Mouse (Mus musculus): ENCODE measurements at regions not wholly inside any gene's neighbourhood (a gene's known extent, or its start where the extent isn't known, plus 50 kb on each side); places are given as distances from the start of the nearest gene placed in this dataset.
"Not testable (repeated sequence)": the region's sequence is repeated elsewhere in the genome, so short reads cannot be mapped to it uniquely, and the experiment has no call there.

- DNase-seq = peak; percentile 78
Measured at GRCm38 (mm10) chr11:16559001-16559699, 50.9 kb upstream of the Sec61g start.

- no peak for DNase-seq
Measured at GRCm38 (mm10) chr11:16561727-16562126, 53.4 kb upstream of the Sec61g start.

- no peak for DNase-seq
Measured at GRCm38 (mm10) chr11:16589085-16589680, 80.9 kb upstream of the Sec61g start.

GRCm38 (mm10) chr11:16590541-16590940 is 82.3 kb upstream of the Sec61g start:
- DNase-seq = no peak

- DNase-seq = peak; percentile 88
Measured at GRCm38 (mm10) chr11:16591471-16591921, 83.2 kb upstream of the Sec61g start.

- peak; percentile 23 for DNase-seq
Measured at GRCm38 (mm10) chr11:16592006-16592405, 83.7 kb upstream of the Sec61g start.

GRCm38 (mm10) chr11:16592766-16593165 is 84.5 kb upstream of the Sec61g start:
- DNase-seq = no peak

GRCm38 (mm10) chr11:16594832-16595231 is 86.5 kb upstream of the Sec61g start:
- peak; percentile 26 for DNase-seq

GRCm38 (mm10) chr11:16597038-16597830 is 89.0 kb upstream of the Sec61g start:
- no peak for DNase-seq

- no peak for DNase-seq
Measured at GRCm38 (mm10) chr11:16602947-16603346, 94.7 kb upstream of the Sec61g start.

GRCm38 (mm10) chr11:16606435-16607214 is 98.3 kb upstream of the Sec61g start:
- no peak for DNase-seq

- not testable (repeated sequence) for DNase-seq
Measured at GRCm38 (mm10) chr11:16607900-16608422, 99.7 kb upstream of the Sec61g start.

- no peak for DNase-seq
Measured at GRCm38 (mm10) chr11:16611741-16612140, 103.5 kb upstream of the Sec61g start.

GRCm38 (mm10) chr11:16612524-16612923 is 104.2 kb upstream of the Sec61g start:
- no peak for DNase-seq

- no peak for DNase-seq
Measured at GRCm38 (mm10) chr11:16619736-16620135, 111.5 kb upstream of the Sec61g start.

GRCm38 (mm10) chr11:16623694-16624093 is 115.4 kb upstream of the Sec61g start:
- no peak for DNase-seq

GRCm38 (mm10) chr11:16627294-16628085 is 119.2 kb upstream of the Sec61g start:
- DNase-seq = no peak

GRCm38 (mm10) chr11:16629410-16630129 is 121.3 kb upstream of the Sec61g start:
- DNase-seq = no peak

- DNase-seq = not testable (repeated sequence)
Measured at GRCm38 (mm10) chr11:16635796-16636195, 116.2 kb upstream of the Egfr start.

GRCm38 (mm10) chr11:16637679-16638078 is 114.3 kb upstream of the Egfr start:
- no peak for DNase-seq

- DNase-seq = no peak
Measured at GRCm38 (mm10) chr11:16638349-16638748, 113.7 kb upstream of the Egfr start.
